Mouse (Mus musculus): ENCODE measurements around the gene Gipr. TPM values are rescaled to one million over a fixed set of nuclear protein-coding genes. Genes with fewer than 3 reads are reported as not detected.

Gene Gipr
- polyA plus RNA-seq, 1 experiment from 2014 or later: 0.76 TPM

GRCm38 (mm10) chr7:19208944-19209472 is 43.1 kb upstream of the Gipr start:
- DNase-seq (ENCODE audit: low spot score): peak; percentile 34

GRCm38 (mm10) chr7:19208201-19208910 is 42.4 kb upstream of the Gipr start:
- 81% methylated on average over 13 of the region's 13 CpGs for WGBS
- no peak overlapping the region for H3K4me2 ChIP-seq (ENCODE audit: low read depth)
- DNase-seq (ENCODE audit: low spot score): no peak
- H3K36me3 ChIP-seq (ENCODE audit: control insufficient read depth, insufficient read depth, low read length): peaks cover 2% of the 10 kb centered on the region; the same call in 1 of the 2 replicates
- H3K9ac ChIP-seq (ENCODE audit: low read length): no peak overlapping the region
- H3K27ac ChIP-seq (ENCODE audit: low read depth, low read length): no peak overlapping the region
- no peak for ATAC-seq (ENCODE audit: insufficient read depth, low FRiP score, low TSS enrichment)
- no peaks in the 10 kb centered on the region for H3K4me1 ChIP-seq (ENCODE audit: control insufficient read depth, insufficient read depth, low read length)
- no peaks in the 10 kb centered on the region for H3K9me3 ChIP-seq (ENCODE audit: control insufficient read depth, low read length)
- no peaks in the 10 kb centered on the region for H3K27me3 ChIP-seq (ENCODE audit: control insufficient read depth, insufficient read depth, low read length)
- no peak overlapping the region for H3K4me3 ChIP-seq (ENCODE audit: low read depth, low read length)

More at GRCm38 (mm10) chr7:19208944-19209472, 43.1 kb upstream of the Gipr start:
- ATAC-seq (ENCODE audit: insufficient read depth, low FRiP score, low TSS enrichment): no peak
- Histone ChIP-seq H3K4me2 (ENCODE audit: low read depth) (no peak overlapping the region), H3K9ac (ENCODE audit: low read length) (no peak overlapping the region), H3K27ac (ENCODE audit: low read depth, low read length) (no peak overlapping the region), H3K4me3 (ENCODE audit: low read depth, low read length) (no peak overlapping the region), H3K4me1 (ENCODE audit: control insufficient read depth, insufficient read depth, low read length) (no peaks in the 10 kb centered on the region), H3K36me3 (ENCODE audit: control insufficient read depth, insufficient read depth, low read length) (no peaks in the 10 kb centered on the region; the same call in 1 of the 2 replicates), H3K27me3 (ENCODE audit: control insufficient read depth, insufficient read depth, low read length) (no peaks in the 10 kb centered on the region), H3K9me3 (ENCODE audit: control insufficient read depth, low read length) (no peaks in the 10 kb centered on the region)
- 58% methylated on average over 7 of the region's 7 CpGs for whole genome bisulfite sequencing

GRCm38 (mm10) chr7:19202065-19202850 is 36.3 kb upstream of the Gipr start:
- H3K27me3 ChIP-seq (ENCODE audit: control insufficient read depth, insufficient read depth, low read length): no peaks in the 10 kb centered on the region
- 54% methylated on average over 15 of the region's 15 CpGs for WGBS
- no peak overlapping the region for H3K4me2 ChIP-seq (ENCODE audit: low read depth)
- ATAC-seq (ENCODE audit: insufficient read depth, low FRiP score, low TSS enrichment) (no peak), DNase-seq (ENCODE audit: low spot score) (no peak)
- H3K9ac ChIP-seq (ENCODE audit: low read length): no peak overlapping the region
- no peak overlapping the region for H3K4me3 ChIP-seq (ENCODE audit: low read depth, low read length)
- H3K27ac ChIP-seq (ENCODE audit: low read depth, low read length): no peak overlapping the region
- H3K9me3 ChIP-seq (ENCODE audit: control insufficient read depth, low read length): no peaks in the 10 kb centered on the region
- H3K4me1 ChIP-seq (ENCODE audit: control insufficient read depth, insufficient read depth, low read length): no peaks in the 10 kb centered on the region
- H3K36me3 ChIP-seq (ENCODE audit: control insufficient read depth, insufficient read depth, low read length): peaks cover 2% of the 10 kb centered on the region; the same call in 1 of the 2 replicates

- no peak overlapping the region for H3K4me2 ChIP-seq (ENCODE audit: low read depth)
- H3K9me3 ChIP-seq (ENCODE audit: control insufficient read depth, low read length): no peaks in the 10 kb centered on the region
- no peak for DNase-seq (ENCODE audit: low spot score)
- no peaks in the 10 kb centered on the region for H3K4me1 ChIP-seq (ENCODE audit: control insufficient read depth, insufficient read depth, low read length)
- no peak overlapping the region for H3K27ac ChIP-seq (ENCODE audit: low read depth, low read length)
- H3K27me3 ChIP-seq (ENCODE audit: control insufficient read depth, insufficient read depth, low read length): no peaks in the 10 kb centered on the region
- H3K4me3 ChIP-seq (ENCODE audit: low read depth, low read length): no peak overlapping the region
- 58% methylated on average over 12 of the region's 15 CpGs for WGBS
- peaks cover 2% of the 10 kb centered on the region; the same call in 1 of the 2 replicates for H3K36me3 ChIP-seq (ENCODE audit: control insufficient read depth, insufficient read depth, low read length)
- H3K9ac ChIP-seq (ENCODE audit: low read length): no peak overlapping the region
- no peak; the same call in 1 of the 2 replicates for ATAC-seq (ENCODE audit: insufficient read depth, low FRiP score, low TSS enrichment)
These were observed 35.7 kb upstream of the Gipr start for GRCm38 (mm10) chr7:19201660-19202059.

GRCm38 (mm10) chr7:19197985-19198384 is 32.1 kb upstream of the Gipr start:
- Histone ChIP-seq H3K27ac (ENCODE audit: low read depth, low read length) (no peak overlapping the region), H3K4me1 (ENCODE audit: control insufficient read depth, insufficient read depth, low read length) (no peaks in the 10 kb centered on the region), H3K9me3 (ENCODE audit: control insufficient read depth, low read length) (no peaks in the 10 kb centered on the region), H3K9ac (ENCODE audit: low read length) (no peak overlapping the region), H3K36me3 (ENCODE audit: control insufficient read depth, insufficient read depth, low read length) (peaks cover 6% of the 10 kb centered on the region; the same call in 1 of the 2 replicates), H3K4me2 (ENCODE audit: low read depth) (no peak overlapping the region), H3K27me3 (ENCODE audit: control insufficient read depth, insufficient read depth, low read length) (no peaks in the 10 kb centered on the region), H3K4me3 (ENCODE audit: low read depth, low read length) (no peak overlapping the region)
- 40% methylated on average over 2 of the region's 2 CpGs for WGBS
- ATAC-seq (ENCODE audit: insufficient read depth, low FRiP score, low TSS enrichment) (no peak), DNase-seq (ENCODE audit: low spot score) (no peak)

- Histone ChIP-seq H3K9ac (ENCODE audit: low read length) (no peak overlapping the region), H3K27ac (ENCODE audit: low read depth, low read length) (no peak overlapping the region), H3K4me2 (ENCODE audit: low read depth) (no peak overlapping the region), H3K4me1 (ENCODE audit: control insufficient read depth, insufficient read depth, low read length) (no peaks in the 10 kb centered on the region), H3K9me3 (ENCODE audit: control insufficient read depth, low read length) (no peaks in the 10 kb centered on the region), H3K36me3 (ENCODE audit: control insufficient read depth, insufficient read depth, low read length) (peaks cover 6% of the 10 kb centered on the region), H3K27me3 (ENCODE audit: control insufficient read depth, insufficient read depth, low read length) (no peaks in the 10 kb centered on the region), H3K4me3 (ENCODE audit: low read depth, low read length) (no peak overlapping the region)
- DNase-seq (ENCODE audit: low spot score) (no peak), ATAC-seq (ENCODE audit: insufficient read depth, low FRiP score, low TSS enrichment) (no peak)
- WGBS: 67% methylated on average over 6 of the region's 6 CpGs
These were observed 30.7 kb upstream of the Gipr start for GRCm38 (mm10) chr7:19196676-19197075.

GRCm38 (mm10) chr7:19194676-19195075 is 28.7 kb upstream of the Gipr start:
- WGBS: 97% methylated on average over 4 of the region's 4 CpGs
- no peak overlapping the region for H3K27ac ChIP-seq (ENCODE audit: low read depth, low read length)
- ATAC-seq (ENCODE audit: insufficient read depth, low FRiP score, low TSS enrichment): no peak
- H3K27me3 ChIP-seq (ENCODE audit: control insufficient read depth, insufficient read depth, low read length): no peaks in the 10 kb centered on the region
- H3K9ac ChIP-seq (ENCODE audit: low read length): no peak overlapping the region
- peaks cover 8% of the 10 kb centered on the region for H3K36me3 ChIP-seq (ENCODE audit: control insufficient read depth, insufficient read depth, low read length)
- DNase-seq (ENCODE audit: low spot score): no peak
- H3K9me3 ChIP-seq (ENCODE audit: control insufficient read depth, low read length): no peaks in the 10 kb centered on the region
- H3K4me1 ChIP-seq (ENCODE audit: control insufficient read depth, insufficient read depth, low read length): no peaks in the 10 kb centered on the region
- no peak overlapping the region for H3K4me2 ChIP-seq (ENCODE audit: low read depth)
- H3K4me3 ChIP-seq (ENCODE audit: low read depth, low read length): no peak overlapping the region

GRCm38 (mm10) chr7:19184758-19185157 is 18.8 kb upstream of the Gipr start:
- Histone ChIP-seq H3K4me3 (ENCODE audit: low read depth, low read length) (no peak overlapping the region), H3K9ac (ENCODE audit: low read length) (no peak overlapping the region), H3K4me2 (ENCODE audit: low read depth) (no peak overlapping the region), H3K36me3 (ENCODE audit: control insufficient read depth, insufficient read depth, low read length) (no peaks in the 10 kb centered on the region; the same call in 1 of the 2 replicates), H3K27ac (ENCODE audit: low read depth, low read length) (no peak overlapping the region), H3K27me3 (ENCODE audit: control insufficient read depth, insufficient read depth, low read length) (peaks cover 8% of the 10 kb centered on the region), H3K9me3 (ENCODE audit: control insufficient read depth, low read length) (no peaks in the 10 kb centered on the region), H3K4me1 (ENCODE audit: control insufficient read depth, insufficient read depth, low read length) (no peaks in the 10 kb centered on the region; the same call in 1 of the 2 replicates)
- 81% methylated on average over 6 of the region's 6 CpGs for WGBS
- DNase-seq (ENCODE audit: low spot score) (no peak), ATAC-seq (ENCODE audit: insufficient read depth, low FRiP score, low TSS enrichment) (no peak)
